In the genomic region with DNA sequence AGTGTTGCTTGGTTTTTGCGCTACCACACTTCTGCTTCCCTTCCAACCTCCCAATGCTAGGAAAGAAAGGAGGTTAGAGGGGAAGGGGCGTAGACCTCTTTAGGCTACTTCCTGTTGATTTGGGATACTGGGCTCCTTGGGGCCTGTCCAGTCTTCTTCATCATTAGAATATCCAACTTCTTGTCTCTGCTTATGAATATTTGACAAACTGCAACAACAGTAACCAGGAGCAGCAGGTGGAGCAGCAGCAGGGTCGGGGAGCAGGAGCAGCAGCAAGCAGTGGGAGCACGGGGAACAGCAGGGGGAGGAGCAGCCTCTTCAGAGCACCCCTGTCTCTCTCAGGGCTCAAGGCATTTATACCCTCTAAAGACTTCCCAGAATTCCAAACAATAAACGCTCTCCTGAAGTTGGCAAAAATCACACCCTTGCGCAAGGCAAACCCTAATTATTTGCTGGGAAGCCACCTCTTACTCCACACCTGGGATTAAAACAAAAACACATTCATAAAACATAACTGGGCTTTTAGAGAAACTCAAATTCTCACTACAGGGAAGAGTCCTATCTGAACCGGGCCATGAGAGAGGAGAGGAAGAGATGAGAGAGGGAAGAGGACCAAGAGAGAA, we compare ENCODE assay signal across 1 mouse cellular context.
TF ChIP-seq lines count a peak whose summit lies in the region.

No protein-coding gene starts in this region.

TF ChIP-seq in MEL, 35 proteins besides CTCF, POLR2A, EP300 and RAD21 (continued from another document):
- TF ChIP-seq SIN3A (IDR thresholded peaks at IDR 0.05; ENCODE audit: low read length) (peak; percentile 51), TBP (IDR thresholded peaks at IDR 0.05; ENCODE audit: low read depth, low read length) (no peak), KAT2A (conservative IDR thresholded peaks at IDR 0.05; ENCODE audit: low read depth, low read length) (peak; percentile 11; the same call in 1 of the 2 replicates), CHD1 (IDR thresholded peaks at IDR 0.05; ENCODE audit: low read depth, low read length) (no peak; the same call in 1 of the 2 replicates), MXI1 (IDR thresholded peaks at IDR 0.05; ENCODE audit: low read depth, low read length) (peak; percentile 53), ZC3H11A (IDR thresholded peaks at IDR 0.05; ENCODE audit: low read depth, low read length) (no peak), USF1 (IDR thresholded peaks at IDR 0.05; ENCODE audit: low read depth, low read length) (0 out of 2 replicates have a peak, but pooled peaks have one; percentile 7), ELF1 (IDR thresholded peaks at IDR 0.05; ENCODE audit: low read depth, low read length) (0 out of 2 replicates have a peak, but pooled peaks have one; percentile 28), ZMIZ1 (IDR thresholded peaks at IDR 0.05; ENCODE audit: low read depth, low read length) (0 out of 2 replicates have a peak, but pooled peaks have one; percentile 25), UBTF (IDR thresholded peaks at IDR 0.05; ENCODE audit: borderline replicate concordance, insufficient read depth, low read depth, low read length) (no peak), MAFK (IDR thresholded peaks at IDR 0.05; ENCODE audit: borderline replicate concordance, low read depth, low read length) (no peak), ZNF384 (IDR thresholded peaks at IDR 0.05; ENCODE audit: low read depth, low read length) (no peak), MAZ (IDR thresholded peaks at IDR 0.05; ENCODE audit: low read depth, low read length) (peak; percentile 59; the same call in 1 of the 2 replicates), MYC (IDR thresholded peaks at IDR 0.05; ENCODE audit: low read depth, low read length) (0 out of 2 replicates have a peak, but pooled peaks have one; percentile 3), GABPA (IDR thresholded peaks at IDR 0.05; ENCODE audit: low read depth, low read length) (no peak), TAL1 (IDR thresholded peaks at IDR 0.05; ENCODE audit: low read length) (no peak), HCFC1 (IDR thresholded peaks at IDR 0.05; ENCODE audit: low read depth, low read length) (peak; percentile 62; the same call in 1 of the 2 replicates), ETS1 (IDR thresholded peaks at IDR 0.05; ENCODE audit: low read depth, low read length) (peak; percentile 3; the same call in 1 of the 2 replicates), SMC3 (IDR thresholded peaks at IDR 0.05; ENCODE audit: low read depth, low read length) (peak; percentile 13; the same call in 1 of the 2 replicates), E2F4 (IDR thresholded peaks at IDR 0.05; ENCODE audit: borderline replicate concordance, low read depth, low read length) (0 out of 2 replicates have a peak, but pooled peaks have one; percentile 17), NELFE (IDR thresholded peaks at IDR 0.05; ENCODE audit: low read depth, low read length) (peak; percentile 40), TCF12 (IDR thresholded peaks at IDR 0.05; ENCODE audit: low read depth, low read length) (peak; percentile 43; the same call in 1 of the 2 replicates), MYB (IDR thresholded peaks at IDR 0.05; ENCODE audit: low read depth, low read length) (peak; percentile 31; the same call in 1 of the 2 replicates), MAX (IDR thresholded peaks at IDR 0.05; ENCODE audit: low read length) (peak; percentile 54; the same call in 1 of the 2 replicates)
